Mouse (Mus musculus): ENCODE results near the gene Arf5.

The Arf5 gene

DNA sequence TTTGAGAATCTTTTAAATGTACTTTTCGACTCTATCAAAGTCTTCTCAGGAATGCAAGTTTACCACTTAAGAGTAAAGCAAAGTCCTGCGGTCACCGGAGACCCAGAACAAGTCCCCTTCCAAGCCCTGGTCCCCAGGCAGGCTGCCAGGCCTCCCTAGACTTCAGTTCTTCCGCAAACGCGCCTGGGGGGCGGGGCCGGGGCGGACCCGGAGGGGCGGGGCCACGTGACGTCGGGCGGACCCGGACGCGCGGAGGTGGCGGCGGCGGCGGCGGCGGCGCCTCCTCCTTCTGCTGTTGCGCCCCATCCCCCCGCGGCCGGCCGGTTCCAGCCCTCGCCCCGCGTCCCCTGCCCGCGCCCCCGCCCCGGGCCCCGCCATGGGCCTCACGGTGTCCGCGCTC is at the start of gene Arf5:
Arf5 (plus strand) TSS at position 248 of the 400 bp plus-strand sequence.
- DNase-seq (ENCODE audit: low spot score in 2 of 2): peak; percentile 88 to 95

GRCm38 (mm10) chr6:28381983-28382382 is 41.4 kb upstream of the Arf5 start:
- no peak for DNase-seq (ENCODE audit: low spot score in 2 of 2)

DNA sequence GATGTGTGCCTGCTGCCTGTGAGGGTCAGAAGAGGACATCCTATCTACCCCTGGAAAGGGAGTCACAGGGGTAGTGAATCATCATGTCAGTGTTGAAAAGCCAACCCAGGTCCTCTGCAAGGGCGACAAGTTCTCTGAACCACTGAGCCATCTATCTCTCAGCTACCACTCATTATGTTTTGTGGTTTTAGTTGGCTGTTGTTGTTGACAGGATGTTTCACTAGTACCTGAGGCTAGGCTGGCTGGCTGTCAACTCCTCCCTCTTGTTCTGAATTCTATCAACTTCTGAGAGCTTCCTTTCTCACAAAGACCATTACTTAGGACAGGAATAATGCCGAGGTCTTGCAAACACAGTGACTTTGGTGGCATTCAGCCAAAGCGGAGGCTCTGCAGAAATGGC is 38.2 kb upstream of the Arf5 start:
- no peak for DNase-seq (ENCODE audit: low spot score in 2 of 2)

GRCm38 (mm10) chr6:28389038-28389437 is 34.3 kb upstream of the Arf5 start:
- DNase-seq (ENCODE audit: low spot score in 2 of 2): no peak

GRCm38 (mm10) chr6:28396051-28396852 is 27.1 kb upstream of the Arf5 start:
- no peak for DNase-seq (ENCODE audit: low spot score in 2 of 2)

- peak in 1 of 2 experiments; percentile 25 for DNase-seq (ENCODE audit: low spot score in 2 of 2)
Observed at GRCm38 (mm10) chr6:28396853-28397457, 26.4 kb upstream of the Arf5 start.

- peak in 1 of 2 experiments; percentile 35 for DNase-seq (ENCODE audit: low spot score in 2 of 2)
Observed at GRCm38 (mm10) chr6:28397681-28398203, 25.6 kb upstream of the Arf5 start, which contains the start of gene Zfp800. Gene Zfp800 (minus strand): TSS chr6:28398005.

GRCm38 (mm10) chr6:28398726-28399125 is 24.6 kb upstream of the Arf5 start:
- no peak for DNase-seq (ENCODE audit: low spot score in 2 of 2)

GRCm38 (mm10) chr6:28399791-28400190 is 23.6 kb upstream of the Arf5 start:
- DNase-seq (ENCODE audit: low spot score in 2 of 2): no peak

DNA sequence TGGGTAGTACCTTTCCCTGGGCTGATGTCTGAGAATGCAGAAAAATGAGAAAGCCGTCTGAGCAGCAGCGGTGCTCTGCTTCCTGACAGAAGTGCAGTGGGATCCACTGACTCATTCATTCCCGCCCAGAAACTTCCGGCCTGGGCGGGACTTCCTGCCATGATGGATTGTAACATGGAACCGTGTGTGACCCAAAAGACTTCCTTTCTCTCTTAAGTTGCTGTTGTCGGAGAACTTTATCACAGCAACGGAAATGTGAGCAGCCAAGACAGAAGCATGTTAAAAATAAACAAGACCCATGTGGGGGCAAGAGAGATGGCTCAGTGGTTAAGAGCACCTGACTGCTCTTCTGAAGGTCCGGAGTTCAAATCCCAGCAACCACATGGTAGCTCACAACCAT is 13.3 kb upstream of the Arf5 start:
- DNase-seq (ENCODE audit: low spot score in 2 of 2): no peak

GRCm38 (mm10) chr6:28411236-28411635 is 12.1 kb upstream of the Arf5 start:
- no peak for DNase-seq (ENCODE audit: low spot score in 2 of 2)

DNA sequence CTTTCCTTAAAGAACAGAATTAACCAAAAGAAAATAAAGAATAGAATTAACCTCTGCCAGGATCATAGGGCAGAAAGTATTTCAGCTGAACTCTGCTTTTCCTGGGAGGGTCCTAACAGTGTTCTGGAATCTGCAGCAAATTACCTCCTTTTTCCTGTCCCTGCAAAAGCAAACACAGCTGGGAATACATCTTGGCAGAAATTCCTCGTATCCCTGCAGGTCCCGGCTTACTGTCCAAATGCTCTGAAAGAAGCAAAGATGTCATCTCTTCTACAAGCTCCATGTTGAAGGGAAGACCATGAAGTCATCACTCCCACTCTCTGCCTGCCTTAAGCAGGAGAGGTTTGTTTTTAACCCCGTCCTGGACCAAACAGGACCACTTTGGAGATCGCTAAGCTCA is 6.4 kb upstream of the Arf5 start:
- no peak for DNase-seq (ENCODE audit: low spot score in 2 of 2)

- DNase-seq (ENCODE audit: low spot score in 2 of 2): peak in 1 of 2 experiments; percentile 71
Observed at GRCm38 (mm10) chr6:28418449-28418848, 4.9 kb upstream of the Arf5 start.

GRCm38 (mm10) chr6:28419673-28420072 is 3.7 kb upstream of the Arf5 start:
- DNase-seq (ENCODE audit: low spot score in 2 of 2): no peak

- DNase-seq (ENCODE audit: low spot score in 2 of 2): no peak
Observed at GRCm38 (mm10) chr6:28420361-28420760, 3.0 kb upstream of the Arf5 start.

DNA sequence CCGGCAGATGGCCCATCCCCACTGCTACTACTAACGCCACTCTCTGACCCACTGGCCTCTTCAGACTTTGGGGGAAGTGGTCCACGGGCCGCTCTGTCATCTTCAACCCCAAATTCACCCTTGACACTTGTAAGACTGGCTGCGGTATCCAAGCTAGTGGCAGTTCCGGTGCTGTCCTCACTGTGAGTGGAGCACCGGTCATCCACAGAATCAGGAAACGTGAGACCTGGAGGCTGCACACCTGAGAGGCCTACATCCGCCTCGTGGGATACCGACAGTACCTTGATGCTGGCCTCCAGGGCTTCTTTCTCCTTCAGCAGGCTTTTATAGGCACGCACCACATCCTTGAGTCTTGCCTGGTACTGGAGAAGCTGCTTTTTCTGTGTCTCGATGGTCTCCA is 2.5 kb upstream of the Arf5 start:
- DNase-seq (ENCODE audit: low spot score in 2 of 2): no peak

DNA sequence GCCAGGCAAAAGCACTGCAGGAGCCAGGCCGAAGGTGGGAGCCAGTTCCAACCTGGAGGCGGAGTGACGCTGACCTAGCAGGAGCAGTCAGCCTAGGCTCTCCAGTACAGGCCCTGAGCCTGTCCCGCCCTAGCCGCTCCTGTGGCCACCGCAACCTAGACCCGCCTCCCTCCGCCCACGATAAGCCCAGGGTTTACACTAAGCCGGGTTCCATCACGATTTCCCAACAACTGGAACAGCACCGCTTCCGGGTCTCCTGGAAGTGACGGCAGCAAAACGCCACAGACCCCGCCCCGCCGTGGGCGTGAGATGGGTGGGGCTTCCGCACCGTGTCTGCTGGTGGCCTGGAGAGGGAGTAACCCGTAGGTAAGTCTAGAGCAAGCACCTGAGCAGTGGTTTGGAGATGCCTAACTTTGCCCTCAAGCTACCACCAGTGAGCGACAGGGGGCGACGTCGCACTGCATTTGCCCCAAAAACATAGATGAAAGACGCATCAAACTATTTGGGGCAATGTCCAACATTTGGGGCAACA is 1.8 kb upstream of the Arf5 start:
- peak; percentile 80 to 88 for DNase-seq (ENCODE audit: low spot score in 2 of 2)

- no peak for DNase-seq (ENCODE audit: low spot score in 2 of 2)
Observed at GRCm38 (mm10) chr6:28422651-28423290, 589 bp upstream of the Arf5 start.

GRCm38 (mm10) chr6:28423767-28424695 is 671 bp downstream of the Arf5 start:
- no peak for DNase-seq (ENCODE audit: low spot score in 2 of 2)

DNA sequence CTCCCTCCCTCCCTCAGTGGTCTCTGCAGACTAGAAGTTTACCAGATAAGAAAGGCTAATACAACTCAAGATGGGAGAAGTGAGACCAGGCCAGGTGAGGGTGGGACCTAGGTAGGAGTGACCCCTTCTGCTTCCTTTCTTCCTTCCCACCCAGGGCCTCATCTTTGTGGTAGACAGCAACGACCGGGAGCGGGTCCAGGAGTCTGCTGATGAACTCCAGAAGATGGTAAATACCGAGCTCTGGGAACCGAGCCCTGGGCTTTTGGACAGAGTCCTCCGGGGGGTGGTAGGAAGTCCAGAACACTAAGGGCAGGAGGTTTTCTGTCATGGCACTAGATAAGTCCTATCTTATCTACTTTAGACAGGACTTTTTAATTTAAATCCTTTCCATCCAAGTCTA is 1.7 kb downstream of the Arf5 start:
- DNase-seq (ENCODE audit: low spot score in 2 of 2): no peak
